Mouse (Mus musculus) brain, embryonic 14.5 days (tissue): ENCODE results near the gene Yif1b.

ENCODE experiments used
- CTCF ChIP-seq: fragments of 200-500 bp; IDR thresholded peaks from 2 replicates; pipeline ENCODE4 v1.5.1; 2012; ENCODE audit warnings: inconsistent platforms, mild to moderate bottlenecking, moderate library complexity, borderline replicate concordance; ENCODE audit not compliant: insufficient read depth, insufficient read length; ENCODE audit errors: extremely low read depth
- POLR2A ChIP-seq: fragments of 200-500 bp; IDR thresholded peaks from 2 replicates; pipeline ENCODE4 v1.6.1; 2012; ENCODE audit warnings: mild to moderate bottlenecking, inconsistent platforms, borderline replicate concordance; ENCODE audit not compliant: poor library complexity, insufficient read depth, insufficient read length, severe bottlenecking; ENCODE audit errors: extremely low read depth

GRCm38 (mm10) chr7:29259781-29260730 is 21.9 kb downstream of the Yif1b start:
- no peak for TF ChIP-seq CTCF
- no peak for TF ChIP-seq POLR2A
